Mouse (Mus musculus) G1E (cell line): ENCODE measurements around the gene S1pr2. TPM values are rescaled to one million over a fixed set of nuclear protein-coding genes. Genes with fewer than 3 reads are reported as not detected.
"Not testable (repeated sequence)": the region's sequence is repeated elsewhere in the genome, so short reads cannot be mapped to it uniquely, and the experiment has no call there.

Experiments used
- ATAC-seq: 2 replicates; pipeline ENCODE4 v1.8.0; 2016; ENCODE audit warnings: mild to moderate bottlenecking; ENCODE audit not compliant: insufficient number of reproducible peaks, poor library complexity, low FRiP score, severe bottlenecking; ENCODE audit errors: extremely low read depth
- DNase-seq: peaks from one replicate; pipeline ENCODE4 v3.0.0; 2012; ENCODE audit warnings: low spot score
- H3K27me3 ChIP-seq: 2 replicates; pipeline ENCODE4 v1.6.1; 2012; ENCODE audit warnings: mild to moderate bottlenecking, low read length, inconsistent platforms; ENCODE audit not compliant: insufficient read depth
- H3K36me3 ChIP-seq: replicated peaks from 2 replicates; pipeline ENCODE3; 2012; ENCODE audit warnings: mild to moderate bottlenecking, inconsistent platforms
- H3K4me1 ChIP-seq: 2 replicates; pipeline ENCODE4 v1.6.1; 2012; ENCODE audit warnings: low read depth, low read length, inconsistent platforms, mixed read lengths; ENCODE audit not compliant: insufficient read depth
- H3K4me3 ChIP-seq: 2 replicates; pipeline ENCODE4 v1.5.1; 2012; ENCODE audit warnings: low read depth, mild to moderate bottlenecking, inconsistent platforms, low read length, moderate library complexity, mixed read lengths
- H3K9me3 ChIP-seq: replicated peaks from 2 replicates; pipeline ENCODE4 v1.6.1; 2012; ENCODE audit warnings: inconsistent platforms
- CTCF ChIP-seq: IDR thresholded peaks from 2 replicates; pipeline ENCODE4 v1.5.1; 2012; ENCODE audit warnings: low read depth, low read length, inconsistent platforms, mixed read lengths
- GATA1 ChIP-seq: IDR thresholded peaks from 2 replicates; pipeline ENCODE4 v1.6.1; 2012; ENCODE audit warnings: borderline replicate concordance, low read length, inconsistent platforms, mixed read lengths
- GATA2 ChIP-seq: IDR thresholded peaks from 2 replicates; pipeline ENCODE4 v1.6.1; 2012; ENCODE audit warnings: low read depth, low read length, inconsistent platforms, borderline replicate concordance
- POLR2AphosphoS5 ChIP-seq: IDR thresholded peaks from 2 replicates; pipeline ENCODE4 v1.6.1; 2012; ENCODE audit warnings: low read depth, low read length, inconsistent platforms; ENCODE audit not compliant: insufficient replicate concordance
- TAL1 ChIP-seq: conservative IDR thresholded peaks from 2 replicates; pipeline ENCODE4 v1.6.1; 2012; ENCODE audit warnings: low read depth, low read length, inconsistent platforms, mixed read lengths
- polyA plus RNA-seq: library from polyadenylated mRNA; stranded (reverse); fragments of >175 nt; gene quantifications from 2 replicates; pipeline ENCODE4 v1.2.3, GENCODE M21; 2012
- total RNA-seq, 2 experiments: library from RNA; stranded (forward) in 1 of 2; stranded (reverse) in 1 of 2; fragments of 200-1000 nt in 1 of 2; fragments of >200 nt in 1 of 2; fragmentation: Nextera tagmentation in 1 of 2; gene quantifications; 2 replicates each; pipeline ENCODE4 v1.2.3; 2014 to 2017

S1pr2 gene
- total and polyA plus RNA-seq, 3 experiments: 1.6 to 8.4 (median 2.1) TPM

GRCm38 (mm10) chr9:21011846-21012312 lies 35.3 kb upstream of the S1pr2 start:
- no peak overlapping the region for H3K4me3 ChIP-seq
- ATAC-seq (no peak), DNase-seq (no peak)
- H3K4me1 ChIP-seq: peaks cover 52% of the 10 kb centered on the region
- H3K36me3 ChIP-seq: peaks cover 27% of the 10 kb centered on the region
- peaks cover 3% of the 10 kb centered on the region; the same call in 1 of the 2 replicates for H3K27me3 ChIP-seq
- no peaks in the 10 kb centered on the region for H3K9me3 ChIP-seq
- TF ChIP-seq TAL1 (no peak), GATA1 (no peak), CTCF (no peak), GATA2 (no peak), POLR2AphosphoS5 (no peak)

GRCm38 (mm10) chr9:21010939-21011541 lies 34.5 kb upstream of the S1pr2 start:
- Histone ChIP-seq H3K4me1 (peaks cover 49% of the 10 kb centered on the region), H3K36me3 (peaks cover 35% of the 10 kb centered on the region)
- DNase-seq, H3K4me3 ChIP-seq, H3K9me3 ChIP-seq, ATAC-seq, H3K27me3 ChIP-seq: not testable (repeated sequence)

- DNase-seq (no peak), ATAC-seq (no peak)
- no peak for TF ChIP-seq GATA1
- TF ChIP-seq CTCF: no peak
- TF ChIP-seq GATA2: no peak
- TF ChIP-seq TAL1: no peak
- TF ChIP-seq POLR2AphosphoS5: no peak
- H3K36me3 ChIP-seq: peaks cover 42% of the 10 kb centered on the region
- H3K4me3 ChIP-seq: no peak overlapping the region
- no peaks in the 10 kb centered on the region for H3K27me3 ChIP-seq
- H3K4me1 ChIP-seq: peaks cover 44% of the 10 kb centered on the region
- no peaks in the 10 kb centered on the region for H3K9me3 ChIP-seq
Measured at GRCm38 (mm10) chr9:21010362-21010761, 33.8 kb upstream of the S1pr2 start.

GRCm38 (mm10) chr9:21008007-21008406 lies 31.4 kb upstream of the S1pr2 start:
- Histone ChIP-seq H3K4me3 (no peak overlapping the region), H3K36me3 (peaks cover 56% of the 10 kb centered on the region), H3K4me1 (peaks cover 37% of the 10 kb centered on the region), H3K9me3 (no peaks in the 10 kb centered on the region), H3K27me3 (no peaks in the 10 kb centered on the region)
- ATAC-seq (no peak), DNase-seq (no peak)
- TF ChIP-seq CTCF: no peak
- no peak for TF ChIP-seq GATA1
- TF ChIP-seq TAL1: no peak

GRCm38 (mm10) chr9:21007313-21007952 lies 30.9 kb upstream of the S1pr2 start:
- Histone ChIP-seq H3K9me3 (no peaks in the 10 kb centered on the region), H3K27me3 (no peaks in the 10 kb centered on the region)

GRCm38 (mm10) chr9:21002627-21003551 lies 26.3 kb upstream of the S1pr2 start, which contains the start of gene Mrpl4:
TSS of gene Mrpl4 (plus strand) at chr9:21002738.
- DNase-seq (peak; percentile 69), ATAC-seq (peak; percentile 56)
- Histone ChIP-seq H3K27me3 (no peaks in the 10 kb centered on the region), H3K36me3 (peaks cover 45% of the 10 kb centered on the region), H3K9me3 (no peaks in the 10 kb centered on the region), H3K4me3 (peak within 1 kb of the TSS; percentile 85), H3K4me1 (peaks cover 26% of the 10 kb centered on the region)
- TF ChIP-seq GATA2 (no peak), TAL1 (no peak), GATA1 (no peak)

More at GRCm38 (mm10) chr9:21007313-21007952, 30.9 kb upstream of the S1pr2 start:
- Histone ChIP-seq H3K36me3 (peaks cover 56% of the 10 kb centered on the region), H3K4me3 (no peak overlapping the region), H3K4me1 (peaks cover 35% of the 10 kb centered on the region)
- TF ChIP-seq CTCF (no peak), GATA2 (no peak), POLR2AphosphoS5 (no peak), TAL1 (no peak), GATA1 (no peak)
- DNase-seq (no peak), ATAC-seq (no peak)
